Mouse (Mus musculus) spleen, adult 12 weeks (tissue): Measurements from ENCODE around the gene Slc22a17.
A peak's percentile ranks its signal among the peaks of the same experiment; 100 is the strongest.

Experiments used
- DNase-seq: peaks from one replicate; pipeline ENCODE4 v3.0.0; 2022; ENCODE audit warnings: low spot score

The Slc22a17 gene

DNA sequence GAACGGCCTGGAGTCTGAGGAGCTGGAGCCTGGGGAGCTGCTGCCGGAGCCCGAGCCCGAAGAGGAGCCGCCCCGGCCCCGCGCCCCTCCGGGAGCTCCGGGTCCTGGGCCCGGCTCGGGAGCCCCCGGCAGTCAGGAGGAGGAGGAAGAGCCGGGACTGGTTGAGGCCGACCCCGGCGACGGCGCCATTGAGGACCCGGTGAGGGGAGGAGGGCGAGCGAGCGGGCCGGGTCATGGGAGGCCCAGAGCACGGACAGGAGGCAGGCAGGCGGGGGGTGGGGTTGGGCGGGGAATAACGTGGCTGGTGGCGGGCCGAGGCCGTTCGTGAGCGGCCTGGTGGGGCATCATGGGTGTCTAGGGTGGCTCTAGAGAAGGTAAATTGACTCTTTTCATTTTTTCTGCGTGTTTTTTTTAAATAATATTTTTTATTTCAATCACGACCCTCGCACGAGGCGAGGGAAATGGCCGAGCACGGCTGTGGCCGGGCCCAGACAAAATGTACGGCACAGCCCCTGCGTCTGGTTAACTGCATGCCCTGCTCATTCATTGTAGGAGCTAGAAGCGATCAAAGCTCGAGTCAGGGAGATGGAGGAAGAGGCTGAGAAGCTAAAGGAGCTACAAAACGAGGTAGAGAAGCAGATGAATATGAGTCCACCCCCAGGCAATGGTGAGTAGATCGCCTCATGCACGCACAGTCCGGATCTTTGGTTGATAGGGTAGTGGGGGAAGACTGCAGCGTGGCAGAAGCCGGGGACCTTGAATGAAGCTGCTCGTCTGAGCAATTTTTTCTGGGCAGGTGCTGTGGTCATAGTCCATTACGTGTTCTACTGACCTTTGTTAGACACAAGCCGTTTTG is 18.4 kb downstream of the Slc22a17 start:
- DNase-seq, result peak; percentile 56

- DNase-seq, result peak; percentile 94
These were observed 19.2 kb downstream of the Slc22a17 start for GRCm38 (mm10) chr14:54893651-54894181.

DNA sequence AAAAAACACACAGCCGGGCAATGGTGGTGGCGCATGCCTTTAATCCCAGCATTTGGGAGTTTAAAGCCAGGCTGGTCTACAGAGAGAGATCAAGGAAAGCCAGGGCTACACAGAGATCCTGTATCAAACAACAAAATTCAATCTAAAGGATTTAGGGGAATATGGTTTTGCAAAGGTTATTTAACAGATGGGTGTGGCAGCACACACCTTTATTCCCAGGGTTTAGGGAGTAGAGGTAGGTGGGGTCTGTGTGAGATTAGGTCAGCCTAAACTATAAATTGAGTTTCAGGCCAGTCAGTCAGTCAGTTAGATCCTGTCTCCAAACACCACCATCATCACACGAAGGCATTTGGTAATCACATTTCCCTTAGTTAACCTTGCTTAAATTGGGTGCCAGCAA is 20.7 kb downstream of the Slc22a17 start, which contains the start of gene Pabpn1:
Gene Pabpn1 (plus strand): TSS at position 301 of the 400 bp plus-strand sequence.
- DNase-seq, result no peak

DNA sequence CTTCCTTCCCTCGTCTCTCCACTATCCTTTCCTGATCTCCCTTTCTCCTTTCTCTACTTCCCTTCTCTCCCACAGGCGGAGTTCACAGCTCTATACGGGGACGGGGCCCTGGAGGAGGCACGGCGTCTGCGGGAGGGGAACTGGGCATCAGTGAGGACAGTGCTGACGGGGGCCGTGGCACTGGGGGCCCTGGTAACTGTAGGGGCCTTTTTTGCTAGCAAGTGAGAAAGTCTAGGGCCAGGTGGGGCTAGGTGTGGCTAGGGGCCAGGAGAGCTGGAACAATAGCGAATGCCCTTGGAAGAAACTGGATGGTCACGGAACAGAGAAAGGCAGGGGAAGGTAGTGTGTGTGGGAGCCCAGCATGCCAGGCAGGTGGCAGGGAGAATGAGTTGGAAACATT is 27.6 kb downstream of the Slc22a17 start:
- no peak for DNase-seq

DNA sequence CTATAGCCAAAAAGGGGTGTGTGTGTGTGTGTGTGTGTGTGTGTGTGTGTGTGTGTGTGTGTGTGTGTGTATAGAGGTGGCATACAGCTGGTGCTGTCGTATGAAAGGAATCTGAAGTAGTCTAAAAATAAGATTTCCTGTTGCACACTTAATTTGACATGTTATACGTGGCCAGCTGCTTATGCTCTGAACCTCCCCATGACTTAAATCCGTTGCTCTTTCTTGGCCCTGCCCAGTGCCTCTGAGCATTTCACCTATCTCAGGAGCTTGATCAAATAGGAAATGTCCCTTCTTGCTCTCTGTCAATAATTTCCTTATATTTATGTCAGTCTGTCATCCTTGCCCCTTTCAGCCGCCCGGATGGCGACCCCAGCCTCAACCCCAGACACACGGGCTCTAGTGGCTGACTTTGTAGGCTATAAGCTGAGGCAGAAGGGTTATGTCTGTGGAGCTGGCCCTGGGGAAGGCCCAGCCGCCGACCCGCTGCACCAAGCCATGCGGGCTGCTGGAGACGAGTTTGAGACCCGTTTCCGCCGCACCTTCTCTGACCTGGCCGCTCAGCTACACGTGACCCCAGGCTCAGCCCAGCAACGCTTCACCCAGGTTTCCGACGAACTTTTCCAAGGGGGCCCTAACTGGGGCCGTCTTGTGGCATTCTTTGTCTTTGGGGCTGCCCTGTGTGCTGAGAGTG is 28.8 kb downstream of the Slc22a17 start:
- DNase-seq, result no peak

DNA sequence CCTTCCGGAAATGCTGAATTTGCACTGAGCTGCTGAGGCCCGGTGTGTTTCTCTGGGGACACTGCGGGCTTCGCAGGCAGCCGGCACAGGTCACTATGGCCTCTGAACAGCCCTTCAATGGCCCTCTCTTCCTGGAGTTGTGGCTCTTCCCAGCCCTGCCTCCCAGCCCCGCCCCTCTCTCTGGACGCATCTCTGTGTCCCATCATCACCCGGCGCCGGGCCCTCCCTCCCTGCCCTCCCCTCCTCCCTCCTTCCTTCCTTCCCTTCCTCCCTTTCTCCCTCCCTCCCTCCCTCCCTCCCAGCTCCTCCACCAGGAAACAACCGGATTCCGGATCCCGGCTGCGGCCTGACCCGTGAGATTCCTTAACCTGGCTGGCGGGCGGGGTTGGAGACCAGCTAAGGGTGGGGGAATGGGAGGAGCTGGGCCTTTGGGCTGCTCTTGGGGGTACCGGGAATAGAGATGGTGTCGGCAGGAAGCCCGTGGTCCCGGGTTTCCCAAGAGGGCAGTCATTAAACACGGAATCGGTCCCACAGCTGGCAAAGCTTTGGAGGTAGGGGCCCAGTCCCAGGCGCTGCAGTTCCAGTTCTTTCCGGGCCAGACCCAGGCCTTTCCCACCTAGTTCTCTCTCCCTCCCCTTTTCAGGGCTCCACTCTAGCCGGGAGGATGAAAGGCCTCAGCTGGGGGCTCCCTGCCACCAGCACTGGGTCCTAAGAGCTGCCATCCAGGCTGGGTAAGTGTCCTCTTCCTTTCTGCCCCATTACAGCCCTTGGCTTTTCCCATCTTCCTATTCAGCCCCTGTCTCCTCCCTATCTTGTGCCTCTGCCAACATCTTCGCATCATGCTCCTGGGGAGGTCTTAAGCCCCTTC is 29.5 kb downstream of the Slc22a17 start, which contains the start of the genes Bcl2l2 and Gm20521:
Gene Bcl2l2 (plus strand): TSS at position 224 of the 868 bp plus-strand sequence.
Gene Gm20521 (plus strand): TSS at position 288 of the 868 bp plus-strand sequence.
- DNase-seq, result peak; percentile 29

DNA sequence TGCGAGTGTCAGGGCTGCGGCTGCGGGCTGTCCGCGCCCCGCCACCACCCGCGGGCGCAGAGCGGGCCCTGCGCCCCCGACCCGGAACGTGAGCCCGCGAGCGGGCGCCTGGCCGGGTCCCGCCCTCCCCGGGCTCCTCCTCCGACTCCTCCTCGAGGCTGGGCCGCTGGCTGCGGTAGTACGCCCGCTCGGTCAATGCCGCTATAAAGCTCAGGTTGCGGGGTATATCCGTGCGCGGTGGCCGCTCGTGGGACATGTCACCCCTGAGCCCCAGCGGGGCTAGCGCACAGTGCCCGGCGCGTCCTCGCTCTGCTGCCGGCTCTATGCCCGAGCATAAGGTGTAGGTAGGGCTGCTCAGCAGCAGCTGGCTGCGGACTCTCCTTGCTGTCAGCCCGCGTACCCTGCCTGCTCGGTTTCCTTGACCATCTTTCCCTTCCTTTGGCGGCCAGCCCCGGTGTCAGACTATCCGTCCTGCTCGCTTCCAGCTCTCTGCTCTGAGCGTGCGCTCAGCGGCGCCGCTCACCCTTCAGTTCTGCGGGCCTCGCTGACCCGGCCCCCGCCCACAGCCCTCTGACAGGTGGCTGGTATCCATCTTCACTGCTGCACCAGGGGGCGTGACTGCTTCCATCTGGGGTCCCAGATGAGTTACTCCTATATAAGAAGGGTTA is 35.8 kb downstream of the Slc22a17 start, which contains the start of gene Ppp1r3e:
Gene Ppp1r3e (minus strand): TSS at position 503 of the 668 bp plus-strand sequence.
- DNase-seq, result peak; percentile 43

GRCm38 (mm10) chr14:54876539-54877047 is 36.3 kb downstream of the Slc22a17 start:
- peak; percentile 77 for DNase-seq

DNA sequence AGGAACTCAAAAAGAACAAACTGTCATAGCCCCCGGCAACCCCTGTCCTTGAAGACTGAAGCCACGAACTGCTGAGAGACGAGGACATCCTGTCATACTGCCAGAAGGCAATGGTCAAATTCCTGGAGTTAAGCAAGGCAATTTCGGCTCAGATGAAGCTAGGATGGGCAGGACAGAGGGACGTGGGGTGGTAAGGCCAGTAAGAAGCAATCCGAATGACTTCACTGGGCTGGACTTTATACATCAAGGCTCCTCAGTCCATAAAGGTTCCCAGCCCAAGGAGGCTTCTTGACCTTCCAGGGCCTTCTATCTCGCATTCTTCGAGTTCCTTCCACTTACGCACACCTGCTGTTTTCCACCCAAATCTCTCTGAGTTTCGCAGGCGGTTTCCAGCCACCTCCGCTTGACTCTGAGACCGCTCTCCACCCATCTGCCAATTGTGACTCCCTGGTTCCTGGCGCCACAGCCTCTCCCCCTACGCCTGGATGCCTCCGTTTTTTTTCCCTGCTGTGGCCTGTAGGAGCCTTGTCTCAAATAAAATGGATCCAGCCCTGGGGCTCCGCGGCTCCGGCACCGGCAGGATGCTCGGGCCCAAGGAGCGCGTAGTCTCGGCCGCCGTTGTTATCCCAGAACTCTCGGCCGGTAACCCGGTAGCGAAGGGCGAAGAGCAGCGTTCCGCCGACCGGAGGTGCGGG is 36.9 kb downstream of the Slc22a17 start:
- no peak for DNase-seq

DNA sequence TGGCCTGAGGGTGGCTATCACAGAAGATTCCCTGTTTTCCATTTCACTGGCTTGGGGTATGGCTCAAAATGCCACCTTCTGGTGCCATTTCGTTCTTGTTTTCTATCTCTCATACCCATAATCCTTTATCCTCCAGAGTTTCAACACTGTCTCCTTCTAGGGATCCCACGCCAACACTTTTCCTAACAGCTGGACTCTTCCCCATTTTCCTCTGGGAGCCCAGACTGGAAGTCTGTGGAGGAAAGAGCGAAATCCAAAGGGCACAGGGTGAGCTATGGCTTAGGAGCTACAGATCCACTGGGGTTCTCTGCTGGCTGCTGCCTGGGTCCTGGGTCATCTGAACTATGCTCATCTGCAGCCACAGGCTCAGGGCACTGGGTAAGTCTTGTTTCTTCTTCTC is 38.8 kb downstream of the Slc22a17 start:
- DNase-seq, result no peak

DNA sequence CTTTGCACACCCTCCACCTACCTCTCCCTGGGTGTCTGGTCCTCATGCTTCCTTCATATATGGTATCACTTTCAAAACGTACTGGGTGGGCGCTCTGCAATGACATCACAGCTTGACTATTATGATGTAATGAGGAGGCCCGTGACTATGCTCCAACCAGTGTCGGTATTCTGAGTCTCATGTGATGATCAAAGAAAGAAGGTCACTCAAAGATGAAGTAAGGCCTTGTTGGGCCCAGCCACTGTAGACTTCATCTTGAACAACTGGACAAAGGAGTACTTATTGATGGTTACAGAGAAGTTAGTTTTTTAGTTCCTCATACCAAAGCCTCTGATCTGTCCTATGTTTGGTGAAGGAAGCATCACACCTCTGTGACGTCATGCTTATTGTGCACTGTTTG is 42.1 kb downstream of the Slc22a17 start, which contains the start of gene Homez:
Gene Homez (minus strand): TSS at position 101 of the 400 bp plus-strand sequence.
- no peak for DNase-seq

DNA sequence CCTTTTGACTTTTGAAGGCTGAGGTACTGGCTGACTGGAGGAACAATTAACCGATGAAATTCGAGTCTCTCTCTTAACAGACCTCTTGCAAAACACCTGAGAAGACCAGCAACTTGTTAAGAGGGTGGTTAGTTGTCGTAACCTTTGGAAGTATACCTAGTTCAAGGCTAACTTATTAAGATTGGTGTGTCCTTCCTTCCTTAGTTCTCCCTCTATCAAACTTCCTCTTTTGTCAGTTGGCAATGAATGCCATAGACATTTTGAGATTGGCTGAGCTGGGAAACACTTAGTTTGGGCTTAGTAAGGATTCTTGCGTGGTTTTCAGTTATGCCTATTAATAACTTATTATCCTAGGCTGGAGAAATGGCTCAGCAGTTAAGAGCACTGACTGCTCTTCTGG is 44.9 kb downstream of the Slc22a17 start:
- no peak for DNase-seq

DNA sequence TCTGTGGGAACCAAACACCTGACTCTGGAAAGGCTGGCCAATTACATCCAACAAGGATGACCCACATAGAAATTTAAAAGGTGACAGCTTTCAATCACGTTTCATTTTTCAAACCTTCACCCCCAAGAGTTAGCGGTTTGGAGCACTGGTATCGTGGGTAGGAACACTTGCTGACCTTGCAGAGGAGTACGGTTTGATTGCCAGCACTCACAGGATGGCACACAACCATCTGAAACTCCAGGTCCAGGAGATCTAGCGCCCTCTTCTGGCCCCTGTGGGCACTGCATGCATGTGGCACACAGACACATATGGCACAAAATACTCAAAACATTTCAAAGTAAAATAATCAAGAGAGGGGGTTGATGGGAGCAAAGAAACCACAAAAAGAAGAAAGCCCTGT is 46.0 kb downstream of the Slc22a17 start:
- DNase-seq, result peak; percentile 19

GRCm38 (mm10) chr14:54866268-54866667 is 46.7 kb downstream of the Slc22a17 start:
- no peak for DNase-seq

DNA sequence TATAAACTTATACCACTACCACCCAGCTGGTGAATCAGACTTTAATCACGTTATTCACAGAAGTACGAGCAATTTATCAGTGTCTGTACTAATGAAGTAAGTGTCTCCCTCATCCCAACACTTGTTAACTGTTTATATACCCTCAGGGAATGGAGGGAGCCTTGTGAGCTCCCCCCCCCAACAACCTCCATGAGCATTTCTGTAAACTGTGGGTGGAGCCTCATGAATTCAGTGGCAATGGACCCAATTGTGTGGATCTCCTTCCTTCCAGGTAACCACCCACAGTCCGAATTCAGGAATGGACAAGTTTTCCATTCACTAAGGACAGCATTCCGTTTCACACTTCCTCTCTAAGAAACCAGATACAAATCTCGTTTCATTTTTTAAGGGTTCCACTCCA is 47.3 kb downstream of the Slc22a17 start:
- no peak for DNase-seq

DNA sequence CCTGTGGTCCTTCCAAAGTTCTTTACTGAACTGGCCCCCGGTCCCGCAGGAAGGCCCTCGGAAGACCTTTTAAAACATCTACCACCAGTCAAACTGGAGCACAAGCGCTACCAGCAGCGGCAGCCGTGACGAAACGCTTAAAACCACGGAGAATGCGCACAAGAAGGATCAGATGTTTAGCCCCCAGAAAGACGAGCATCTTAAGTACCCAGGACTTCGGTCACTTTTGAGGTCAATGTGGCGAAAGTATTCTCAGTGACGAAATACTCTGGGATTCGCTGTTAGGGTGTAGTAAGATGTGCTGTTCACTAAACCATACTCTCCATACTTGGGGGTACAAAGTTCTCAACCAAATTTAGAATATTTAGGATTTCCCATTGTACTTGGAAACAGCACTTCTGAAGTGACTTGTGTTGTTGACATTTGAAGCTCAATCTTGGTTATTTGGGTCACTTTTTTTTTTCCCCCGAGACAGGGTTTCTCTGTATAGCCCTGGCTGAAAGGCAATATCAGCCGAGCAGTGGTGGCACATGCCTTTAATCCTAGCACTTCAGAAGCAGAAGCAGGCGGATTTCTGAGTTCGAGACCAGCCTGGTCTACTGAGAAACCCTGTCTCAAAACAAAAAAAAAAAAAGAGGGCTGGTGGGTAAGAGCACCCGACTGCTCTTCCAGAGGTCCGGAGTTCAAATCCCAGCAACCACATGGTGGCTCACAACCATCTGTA is 48.5 kb downstream of the Slc22a17 start:
- no peak for DNase-seq

- DNase-seq, result peak; percentile 78
These were observed 49.2 kb downstream of the Slc22a17 start for GRCm38 (mm10) chr14:54863501-54864312.

GRCm38 (mm10) chr14:54860511-54860910 is 52.4 kb downstream of the Slc22a17 start:
- no peak for DNase-seq

- no peak for DNase-seq
These were observed 55.0 kb downstream of the Slc22a17 start for GRCm38 (mm10) chr14:54857891-54858290.
